Mouse (Mus musculus) heart, embryonic 13.5 days (tissue): ENCODE data around the gene 4930539E08Rik. TPM values are rescaled to one million over a fixed set of nuclear protein-coding genes. Genes with fewer than 3 reads are reported as not detected.

Experiments used
- ATAC-seq: fragments of 200-750 bp; cut with Nextera tagmentation; 2 replicates; pipeline ENCODE4 v1.8.0; 2017; ENCODE audit warnings: moderate TSS enrichment; ENCODE audit not compliant: insufficient number of reproducible peaks, low FRiP score, low TSS enrichment; ENCODE audit errors: extremely low read depth
- H3K27ac ChIP-seq: fragments of 300-500 bp; sonication (generic); replicated peaks from 2 replicates; pipeline ENCODE4 v1.5.1; 2015; ENCODE audit warnings: moderate library complexity, mild to moderate bottlenecking, inconsistent platforms
- H3K27me3 ChIP-seq: fragments of 300-500 bp; sonication (generic); replicated peaks from 2 replicates; pipeline ENCODE4 v1.6.1; 2015; ENCODE audit warnings: mild to moderate bottlenecking, inconsistent platforms
- H3K36me3 ChIP-seq: fragments of 300-500 bp; sonication (generic); 2 replicates; pipeline ENCODE4 v1.6.1; 2015; ENCODE audit warnings: mild to moderate bottlenecking, inconsistent platforms
- H3K4me1 ChIP-seq: fragments of 300-500 bp; sonication (generic); 2 replicates; pipeline ENCODE4 v1.6.1; 2015; ENCODE audit warnings: inconsistent platforms
- H3K4me2 ChIP-seq: fragments of 300-500 bp; sonication (generic); 2 replicates; pipeline ENCODE4 v1.6.1; 2015; ENCODE audit warnings: inconsistent platforms, mild to moderate bottlenecking, moderate library complexity
- H3K4me3 ChIP-seq: fragments of 300-500 bp; sonication (generic); 2 replicates; pipeline ENCODE4 v1.5.1; 2015; ENCODE audit warnings: moderate library complexity, mild to moderate bottlenecking, inconsistent platforms
- H3K9ac ChIP-seq: fragments of 300-500 bp; sonication (generic); 2 replicates; pipeline ENCODE4 v1.6.1; 2015; ENCODE audit warnings: inconsistent platforms, mild to moderate bottlenecking, moderate library complexity
- H3K9me3 ChIP-seq: fragments of 300-500 bp; sonication (generic); 2 replicates; pipeline ENCODE4 v1.6.1; 2016; ENCODE audit warnings: inconsistent platforms
- WGBS: fragments of 180-500 bp; shearing (Covaris S2); methylation state at CpG from one replicate; pipeline ENCODE4 v1.1.7; 2015; ENCODE audit warnings: mixed read lengths; 5-methylcytosine and 5-hydroxymethylcytosine counted together
- polyA plus RNA-seq: library from polyadenylated mRNA; unstranded; fragments of >200 nt; fragmentation: Nextera tagmentation; extraction: Ambion mirVana; gene quantifications from 2 replicates; pipeline ENCODE4 v1.2.1, GENCODE M21; 2015

4930539E08Rik gene
- polyA plus RNA-seq, 1 experiment from 2014 or later = 0.05 TPM

DNA sequence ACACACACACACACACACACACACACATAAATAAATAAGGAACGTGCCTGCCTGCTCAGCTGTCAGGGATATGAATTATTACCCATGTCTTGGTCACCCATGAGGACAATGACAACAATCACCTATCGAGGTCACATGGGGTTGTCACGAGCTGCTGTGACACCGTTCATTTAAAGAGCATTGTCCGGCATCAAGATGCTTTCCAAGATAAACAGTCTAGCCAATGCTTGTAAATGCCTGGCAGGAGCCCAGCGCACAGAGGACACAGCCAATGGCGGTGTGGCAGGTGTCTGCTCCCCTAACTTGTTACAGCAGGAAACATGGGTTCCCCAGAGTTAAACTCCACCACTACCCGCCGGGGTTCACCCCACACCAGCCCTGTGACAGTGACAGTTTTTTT, 12.9 kb upstream of the 4930539E08Rik start:
- no peaks in the 10 kb centered on the region for H3K36me3 ChIP-seq
- H3K9me3 ChIP-seq = no peaks in the 10 kb centered on the region
- H3K9ac ChIP-seq = no peak overlapping the region
- no peak overlapping the region for H3K4me2 ChIP-seq
- no peak overlapping the region for H3K27ac ChIP-seq
- peaks cover 29% of the 10 kb centered on the region for H3K4me1 ChIP-seq
- no peak overlapping the region for H3K4me3 ChIP-seq
- WGBS = 82% methylated on average over 9 of the region's 9 CpGs
- no peak for ATAC-seq
- no peaks in the 10 kb centered on the region for H3K27me3 ChIP-seq

- 43% methylated on average over 15 of the region's 15 CpGs for WGBS
- Histone ChIP-seq H3K27me3 (no peaks in the 10 kb centered on the region), H3K4me3 (no peak overlapping the region), H3K36me3 (no peaks in the 10 kb centered on the region), H3K9me3 (no peaks in the 10 kb centered on the region), H3K4me2 (no peak overlapping the region), H3K27ac (no peak overlapping the region), H3K9ac (no peak overlapping the region), H3K4me1 (peaks cover 29% of the 10 kb centered on the region)
- ATAC-seq = no peak
These were observed 11.9 kb upstream of the 4930539E08Rik start for GRCm38 (mm10) chr17:28926866-28927635.

- H3K4me1 ChIP-seq = peaks cover 25% of the 10 kb centered on the region
- no peak overlapping the region for H3K4me3 ChIP-seq
- no peaks in the 10 kb centered on the region for H3K36me3 ChIP-seq
- H3K27ac ChIP-seq = no peak overlapping the region
- 9% methylated on average over 13 of the region's 13 CpGs for WGBS
- H3K9ac ChIP-seq = 0 out of 2 replicates have a peak overlapping the region, but pooled peaks have one; percentile 38
- H3K9me3 ChIP-seq = no peaks in the 10 kb centered on the region
- H3K27me3 ChIP-seq = no peaks in the 10 kb centered on the region
- no peak for ATAC-seq
- peak overlapping the region; percentile 39; the same call in 1 of the 2 replicates for H3K4me2 ChIP-seq
These were observed 11.3 kb upstream of the 4930539E08Rik start for GRCm38 (mm10) chr17:28926380-28926779.

GRCm38 (mm10) chr17:28924957-28925595, 10.0 kb upstream of the 4930539E08Rik start:
- Histone ChIP-seq H3K36me3 (no peaks in the 10 kb centered on the region), H3K9ac (no peak overlapping the region), H3K27me3 (no peaks in the 10 kb centered on the region), H3K4me3 (no peak overlapping the region), H3K9me3 (no peaks in the 10 kb centered on the region), H3K27ac (no peak overlapping the region), H3K4me2 (no peak overlapping the region), H3K4me1 (peaks cover 19% of the 10 kb centered on the region)
- no peak for ATAC-seq
- 75% methylated on average over 8 of the region's 8 CpGs for WGBS

- Histone ChIP-seq H3K4me2 (no peak overlapping the region), H3K9me3 (no peaks in the 10 kb centered on the region), H3K4me1 (peaks cover 13% of the 10 kb centered on the region), H3K27me3 (no peaks in the 10 kb centered on the region), H3K27ac (no peak overlapping the region), H3K9ac (no peak overlapping the region), H3K36me3 (no peaks in the 10 kb centered on the region), H3K4me3 (no peak overlapping the region)
- no peak for ATAC-seq
- WGBS = 54% methylated on average over 6 of the region's 6 CpGs
These were observed 7.0 kb upstream of the 4930539E08Rik start for GRCm38 (mm10) chr17:28922096-28922495.

GRCm38 (mm10) chr17:28921086-28921485, 6.0 kb upstream of the 4930539E08Rik start:
- ATAC-seq = no peak
- no peaks in the 10 kb centered on the region for H3K9me3 ChIP-seq
- peaks cover 7% of the 10 kb centered on the region for H3K4me1 ChIP-seq
- no peak overlapping the region for H3K27ac ChIP-seq
- H3K27me3 ChIP-seq = no peaks in the 10 kb centered on the region
- no peak overlapping the region for H3K9ac ChIP-seq
- H3K4me3 ChIP-seq = no peak overlapping the region
- WGBS = 26% methylated on average over 8 of the region's 8 CpGs
- H3K36me3 ChIP-seq = no peaks in the 10 kb centered on the region
- H3K4me2 ChIP-seq = peak overlapping the region; percentile 38

DNA sequence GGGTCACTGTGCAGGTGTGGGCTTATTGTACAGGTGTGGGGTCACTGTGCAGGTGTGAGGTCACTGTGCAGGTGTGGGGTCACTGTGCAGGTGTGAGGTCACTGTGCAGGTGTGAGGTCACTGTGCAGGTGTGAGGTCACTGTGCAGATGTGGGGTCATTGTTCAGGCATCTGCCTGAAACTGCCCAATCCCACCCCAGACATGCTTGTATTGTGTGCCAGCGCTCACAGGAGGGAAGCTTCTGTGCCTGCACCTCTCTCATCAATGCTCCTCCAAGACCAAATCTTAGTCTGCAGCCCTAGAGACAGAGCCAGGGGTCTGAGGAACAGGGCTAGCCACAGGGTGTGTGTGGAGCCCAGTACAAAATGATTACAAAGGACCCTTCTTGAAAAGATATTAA, 1.4 kb upstream of the 4930539E08Rik start:
- no peaks in the 10 kb centered on the region for H3K27me3 ChIP-seq
- H3K9me3 ChIP-seq = no peaks in the 10 kb centered on the region
- H3K36me3 ChIP-seq = no peaks in the 10 kb centered on the region
- H3K27ac ChIP-seq = no peak overlapping the region
- no peak overlapping the region for H3K9ac ChIP-seq
- H3K4me1 ChIP-seq = peaks cover 7% of the 10 kb centered on the region
- ATAC-seq = no peak
- H3K4me3 ChIP-seq = no peak overlapping the region
- 80% methylated on average over 1 of the region's 1 CpGs for WGBS
- no peak overlapping the region for H3K4me2 ChIP-seq

- Histone ChIP-seq H3K27me3 (peaks cover 13% of the 10 kb centered on the region), H3K4me1 (peaks cover 9% of the 10 kb centered on the region), H3K9ac (no peak overlapping the region), H3K27ac (no peak overlapping the region), H3K4me2 (no peak overlapping the region), H3K36me3 (no peaks in the 10 kb centered on the region), H3K4me3 (no peak overlapping the region), H3K9me3 (no peaks in the 10 kb centered on the region)
- no peak for ATAC-seq
- WGBS = 75% methylated on average over 6 of the region's 6 CpGs
These were observed 1.2 kb downstream of the 4930539E08Rik start for GRCm38 (mm10) chr17:28913940-28914339.

DNA sequence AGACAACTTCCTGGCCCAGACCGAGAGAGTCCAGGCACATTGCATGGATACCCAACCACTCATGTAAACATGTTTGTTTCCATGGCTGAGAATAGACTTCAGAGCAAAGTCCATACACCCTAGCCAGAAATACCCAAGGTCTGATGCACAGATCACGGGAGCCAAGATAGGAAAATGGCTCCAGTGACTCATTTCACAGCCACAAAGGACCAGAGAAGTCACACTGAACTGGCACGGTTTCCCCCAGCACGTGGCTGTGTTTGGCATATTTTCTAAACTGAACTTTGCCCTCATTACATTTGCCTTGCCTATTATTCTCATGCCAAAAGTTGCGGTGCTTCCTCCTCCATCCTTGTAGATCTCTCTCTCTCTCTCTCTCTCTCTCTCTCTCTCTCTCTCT, 1.9 kb downstream of the 4930539E08Rik start:
- H3K4me2 ChIP-seq = no peak overlapping the region
- no peaks in the 10 kb centered on the region for H3K36me3 ChIP-seq
- H3K9ac ChIP-seq = no peak overlapping the region
- no peaks in the 10 kb centered on the region for H3K9me3 ChIP-seq
- H3K27ac ChIP-seq = no peak overlapping the region
- 50% methylated on average over 5 of the region's 5 CpGs for WGBS
- H3K27me3 ChIP-seq = peaks cover 19% of the 10 kb centered on the region
- no peak for ATAC-seq
- no peak overlapping the region for H3K4me3 ChIP-seq
- peaks cover 9% of the 10 kb centered on the region for H3K4me1 ChIP-seq

- Histone ChIP-seq H3K4me1 (peaks cover 9% of the 10 kb centered on the region), H3K27ac (no peak overlapping the region), H3K4me2 (peak overlapping the region; percentile 71; the same call in 1 of the 2 replicates), H3K9me3 (no peaks in the 10 kb centered on the region), H3K36me3 (no peaks in the 10 kb centered on the region), H3K27me3 (peaks cover 21% of the 10 kb centered on the region), H3K4me3 (peak overlapping the region; percentile 38; the same call in 1 of the 2 replicates), H3K9ac (no peak overlapping the region)
- ATAC-seq = no peak
- WGBS = 32% methylated on average over 7 of the region's 7 CpGs
These were observed 5.0 kb downstream of the 4930539E08Rik start for GRCm38 (mm10) chr17:28910139-28910538.

GRCm38 (mm10) chr17:28909252-28909941, 5.7 kb downstream of the 4930539E08Rik start:
- Histone ChIP-seq H3K27ac (no peak overlapping the region), H3K4me2 (peak overlapping the region; percentile 71), H3K9ac (peak overlapping the region; percentile 66; the same call in 1 of the 2 replicates), H3K36me3 (no peaks in the 10 kb centered on the region), H3K4me1 (peaks cover 12% of the 10 kb centered on the region), H3K9me3 (no peaks in the 10 kb centered on the region), H3K4me3 (peak overlapping the region; percentile 38), H3K27me3 (peaks cover 21% of the 10 kb centered on the region)
- WGBS = 5% methylated on average over 29 of the region's 29 CpGs
- no peak for ATAC-seq
